Mouse (Mus musculus): ENCODE data around the gene Abhd10. TPM values are rescaled to one million over a fixed set of nuclear protein-coding genes. Genes with fewer than 3 reads are reported as not detected.

The Abhd10 gene
- 1 to 10 TPM; 8.0 to 9.4 TPM for total RNA-seq (2021)
- long read RNA-seq, experiment 1, transcript Abhd10-201 (5 exons, 2,848 nt): major isoform, 6 of 16 reads
- long read RNA-seq, experiment 1, partial matches to known transcripts: 0 of 16 reads
- long read RNA-seq, experiment 1, other reads (novel, unspliced or antisense): 9 of 16 reads
- long read RNA-seq, experiment 2, transcript Abhd10-201 (5 exons, 2,848 nt): major isoform, 6 of 19 reads
- long read RNA-seq, experiment 2, partial matches to known transcripts: 9 of 19 reads
- long read RNA-seq, experiment 2, other reads (novel, unspliced or antisense): 3 of 19 reads

DNA sequence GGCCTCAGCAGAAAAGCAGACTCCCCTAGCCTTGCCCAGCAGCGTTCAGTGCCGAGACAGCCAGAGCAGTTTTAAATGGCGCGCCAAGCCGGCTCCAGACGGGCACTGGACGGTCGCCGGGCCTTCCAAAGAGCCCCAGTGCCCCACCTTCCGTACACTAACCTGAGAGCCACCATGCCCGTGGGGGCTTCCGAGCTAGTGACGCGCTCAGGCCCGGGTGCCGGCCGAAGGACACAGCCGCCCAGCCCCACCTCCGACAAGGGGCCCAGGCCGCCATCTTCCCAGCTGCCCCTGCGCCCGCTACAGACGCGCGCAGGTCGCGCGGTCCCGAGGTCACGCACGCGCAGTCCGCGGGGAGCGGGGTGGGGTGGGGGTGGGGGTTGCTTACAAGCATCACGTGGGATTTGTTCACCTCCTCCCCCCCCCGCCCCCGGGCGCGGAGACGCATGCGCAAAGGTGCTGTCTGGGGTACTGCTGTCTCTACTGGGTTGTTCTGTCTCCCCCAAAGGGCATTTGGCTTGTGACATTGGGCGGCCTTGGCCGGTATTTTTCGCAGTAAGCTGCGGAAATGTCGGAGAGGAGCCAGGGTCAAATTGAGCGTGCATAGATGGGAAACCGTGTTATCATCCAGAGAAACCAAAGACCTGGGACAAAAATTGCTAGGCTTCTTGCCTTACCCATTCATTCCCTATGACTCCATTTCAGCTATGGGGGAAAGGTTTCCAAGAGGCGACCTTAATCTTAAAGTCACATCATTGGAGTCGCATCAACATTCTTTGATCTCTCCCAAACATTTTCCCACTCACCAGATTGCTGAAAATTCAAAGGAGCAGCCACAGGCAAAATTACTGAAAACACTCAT is at the start of gene Abhd10:
Abhd10 (minus strand) TSS at position 341 of the 862 bp plus-strand sequence.
- peak; percentile 96 for DNase-seq
- intact Hi-C loops (cut with DNase I; ENCODE audit: low total_unique reads): no loop called here

DNA sequence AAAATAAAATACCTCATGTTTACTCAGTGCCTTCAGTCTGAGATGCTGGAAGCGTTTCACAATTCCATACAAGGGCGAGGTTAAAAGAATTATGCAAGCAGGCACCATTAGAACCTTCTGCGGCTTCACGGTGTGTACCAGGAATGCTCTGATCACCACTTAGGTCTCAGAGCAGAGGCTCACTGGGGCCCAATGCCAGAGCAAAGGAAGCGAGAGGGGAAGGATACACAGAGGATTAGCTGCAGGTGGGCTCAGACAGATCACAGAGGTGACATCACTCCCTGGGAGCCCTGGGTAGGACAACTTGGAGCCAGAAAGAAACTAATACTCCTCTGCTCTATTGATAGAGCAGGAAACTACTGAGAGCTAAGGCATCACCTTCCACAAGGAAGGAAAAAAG is 48.5 kb upstream of the Abhd10 start:
- DNase-seq: no peak
- intact Hi-C loops (cut with DNase I; ENCODE audit: low total_unique reads): no loop called here

DNA sequence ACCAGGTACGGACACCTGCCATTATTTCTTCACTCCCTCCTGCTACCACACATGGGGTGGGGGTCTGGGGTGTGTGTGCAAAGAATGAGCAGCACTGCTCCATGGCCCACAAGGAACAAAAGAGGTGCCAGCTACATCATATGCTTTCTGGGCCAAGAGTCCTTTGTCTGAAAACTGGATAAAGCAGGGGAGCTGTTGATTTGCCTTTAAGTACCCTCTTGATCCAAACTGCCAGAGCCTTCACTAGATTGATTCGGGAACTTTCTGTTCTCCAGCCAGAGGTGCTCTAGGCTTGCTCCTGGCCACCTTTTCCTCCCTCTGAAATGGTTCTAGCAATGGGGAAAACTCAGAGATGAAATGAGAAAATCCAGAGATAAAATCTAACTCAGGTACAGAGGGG is 46.6 kb upstream of the Abhd10 start:
- no peak for DNase-seq
- intact Hi-C loops (cut with DNase I; ENCODE audit: low total_unique reads): no loop called here

DNA sequence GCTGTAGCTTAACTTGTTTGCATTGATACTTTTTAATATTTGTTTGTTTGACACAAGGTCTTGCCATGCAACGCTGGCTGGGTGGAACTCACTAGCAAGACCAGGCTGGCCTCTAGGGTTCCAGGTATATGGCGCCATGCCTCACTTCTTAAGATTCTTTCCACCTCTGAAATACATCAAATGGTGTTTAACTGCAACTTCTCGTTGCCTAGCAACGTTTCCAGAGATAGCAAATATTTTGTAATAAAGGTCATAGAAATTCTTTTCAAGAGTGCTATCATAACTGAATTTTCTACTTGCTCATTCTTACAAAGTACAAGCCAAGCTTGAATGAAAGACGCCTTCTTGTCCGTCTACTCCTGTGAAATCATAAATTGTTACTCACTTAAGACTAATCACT is 44.9 kb upstream of the Abhd10 start:
- intact Hi-C loops (cut with DNase I; ENCODE audit: low total_unique reads): no loop called here

GRCm38 (mm10) chr16:45786639-45787038 is 43.9 kb upstream of the Abhd10 start:
- DNase-seq: no peak
- intact Hi-C loops (cut with DNase I; ENCODE audit: low total_unique reads): no loop called here

More for the DNA sequence above, 44.9 kb upstream of the Abhd10 start:
- no peak for DNase-seq

GRCm38 (mm10) chr16:45780001-45780400 is 37.2 kb upstream of the Abhd10 start:
- intact Hi-C loops (cut with DNase I; ENCODE audit: low total_unique reads): no loop called here
- no peak for DNase-seq

DNA sequence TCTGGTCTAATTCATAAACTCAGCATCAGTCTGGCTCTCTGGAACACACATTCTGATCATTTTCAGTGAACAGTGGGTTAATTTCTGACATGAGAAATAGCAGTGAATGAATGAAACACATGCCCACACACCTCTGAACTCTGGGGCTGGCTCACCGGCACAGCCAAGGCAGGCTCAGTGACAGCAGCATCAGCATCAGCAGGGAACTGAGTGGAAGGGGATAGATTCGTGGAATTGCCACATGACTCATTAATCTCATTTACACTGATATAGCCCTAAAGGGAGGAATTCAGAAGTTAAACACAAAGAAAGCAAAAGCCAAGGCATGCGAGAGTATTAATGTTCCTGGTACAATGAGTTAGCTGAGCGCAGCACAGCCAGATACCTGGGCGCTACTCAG is 32.1 kb upstream of the Abhd10 start:
- intact Hi-C loops (cut with DNase I; ENCODE audit: low total_unique reads): no loop called here

GRCm38 (mm10) chr16:45770914-45771313 is 28.2 kb upstream of the Abhd10 start:
- intact Hi-C loops (cut with DNase I; ENCODE audit: low total_unique reads): no loop called here
- no peak for DNase-seq

More for the DNA sequence above, 32.1 kb upstream of the Abhd10 start:
- DNase-seq: no peak

DNA sequence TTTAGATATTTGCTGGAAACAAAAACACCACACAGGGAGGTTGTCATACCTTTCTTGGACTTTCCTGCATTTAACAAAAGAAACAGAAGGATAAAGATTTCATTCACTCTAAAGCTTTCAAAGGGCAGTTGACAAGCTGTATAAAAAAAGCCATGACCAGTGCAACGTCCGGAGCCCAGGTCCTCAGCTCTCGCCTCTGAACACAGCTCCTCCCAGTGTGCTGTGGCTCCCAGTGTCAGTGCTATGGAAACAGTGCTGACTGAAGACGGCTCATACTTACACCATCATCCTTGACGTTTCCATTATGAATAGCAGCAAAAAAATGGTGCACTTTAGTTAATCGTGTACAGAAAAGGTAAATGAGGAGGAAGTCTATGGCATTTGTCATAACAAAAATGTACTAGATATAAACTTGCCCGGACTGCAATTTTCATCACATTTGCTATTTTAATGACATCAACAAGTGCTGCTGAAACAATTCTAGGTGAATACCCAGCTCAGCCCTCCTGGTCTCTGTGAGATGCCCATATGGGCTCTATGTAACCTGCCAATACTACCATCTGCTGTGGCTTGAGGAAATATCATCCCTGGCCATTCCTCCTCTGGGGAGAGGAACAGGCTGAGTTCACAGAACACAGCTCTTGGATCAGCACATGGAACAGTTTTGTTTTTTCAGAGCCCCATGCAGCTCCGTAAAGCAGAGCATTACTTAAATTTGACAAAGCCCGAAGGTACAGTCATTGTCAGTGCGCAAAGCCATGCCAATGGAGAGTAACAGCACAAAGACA is 25.3 kb upstream of the Abhd10 start:
- intact Hi-C loops (cut with DNase I; ENCODE audit: low total_unique reads): loop anchor here (10.0 kb wide), 1 partner anchor 47 kb away; no protein-coding TSS in a partner anchor
- no peak for DNase-seq

GRCm38 (mm10) chr16:45767434-45767833 is 24.7 kb upstream of the Abhd10 start:
- intact Hi-C loops (cut with DNase I; ENCODE audit: low total_unique reads): loop anchor here (10.0 kb wide), 1 partner anchor 47 kb away; no protein-coding TSS in a partner anchor
- DNase-seq: no peak

DNA sequence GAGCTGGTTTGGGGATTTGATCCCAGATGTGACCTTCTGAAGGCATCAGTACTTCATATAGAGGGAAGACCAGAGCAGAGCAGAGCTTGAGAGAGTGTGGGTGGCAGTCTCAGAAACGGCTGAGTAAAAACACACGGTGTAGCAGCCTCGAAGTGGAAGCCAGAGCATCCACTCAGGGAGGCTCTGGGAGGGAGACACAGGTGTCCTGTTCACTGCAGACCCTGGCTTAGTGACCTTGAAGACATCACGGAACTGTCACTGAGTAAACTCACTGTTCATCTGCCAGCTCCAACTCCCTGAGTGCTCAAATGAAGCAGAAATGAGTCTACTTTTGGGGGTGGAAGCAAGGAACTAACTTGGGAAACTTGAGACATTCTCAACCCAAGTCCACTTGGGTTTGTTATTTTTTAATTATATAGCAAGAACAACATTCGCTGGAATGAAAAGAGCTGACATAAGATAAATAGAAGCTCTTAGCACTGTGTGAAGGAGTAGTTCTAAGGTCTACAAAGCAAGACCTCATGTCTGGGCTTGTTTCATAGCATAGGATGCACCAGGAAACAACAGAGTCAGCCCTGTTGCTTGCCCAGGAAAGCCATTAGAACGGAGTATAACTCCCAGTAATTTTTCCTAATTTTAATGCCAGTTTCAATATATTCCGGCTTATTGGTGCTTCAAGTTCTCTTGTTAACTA is 23.2 kb upstream of the Abhd10 start:
- no peak for DNase-seq
- intact Hi-C loops (cut with DNase I; ENCODE audit: low total_unique reads): loop anchor here (10.0 kb wide), 1 partner anchor 49 kb away; no protein-coding TSS in a partner anchor

DNA sequence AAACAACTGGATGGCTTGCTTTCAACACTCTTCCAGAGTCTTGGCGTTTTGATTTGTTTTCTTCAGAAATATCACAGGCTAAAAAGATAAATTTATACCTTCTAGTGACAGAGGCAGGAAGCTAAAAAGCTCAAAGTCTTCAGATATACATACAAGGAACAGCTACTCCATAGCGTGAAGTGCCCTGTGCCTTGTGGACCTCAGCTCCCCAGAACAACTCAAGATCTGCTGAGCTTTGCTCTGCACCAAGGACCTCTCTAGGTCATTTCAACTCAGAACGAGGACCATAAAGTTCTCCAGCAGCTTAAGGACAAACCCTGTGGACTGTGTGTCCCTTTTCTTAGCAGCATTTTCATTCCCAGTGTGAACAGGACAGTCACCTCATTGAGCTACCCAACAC is 22.3 kb upstream of the Abhd10 start:
- DNase-seq: no peak
- intact Hi-C loops (cut with DNase I; ENCODE audit: low total_unique reads): loop anchor here (10.0 kb wide), 1 partner anchor 50 kb away; no protein-coding TSS in a partner anchor

- no peak for DNase-seq
- intact Hi-C loops (cut with DNase I; ENCODE audit: low total_unique reads): loop anchor here (5.0 to 10.0 kb wide), 2 partner anchors 52 to 204 kb away; no protein-coding TSS in a partner anchor
These were observed 20.2 kb upstream of the Abhd10 start for GRCm38 (mm10) chr16:45762859-45763505.

DNA sequence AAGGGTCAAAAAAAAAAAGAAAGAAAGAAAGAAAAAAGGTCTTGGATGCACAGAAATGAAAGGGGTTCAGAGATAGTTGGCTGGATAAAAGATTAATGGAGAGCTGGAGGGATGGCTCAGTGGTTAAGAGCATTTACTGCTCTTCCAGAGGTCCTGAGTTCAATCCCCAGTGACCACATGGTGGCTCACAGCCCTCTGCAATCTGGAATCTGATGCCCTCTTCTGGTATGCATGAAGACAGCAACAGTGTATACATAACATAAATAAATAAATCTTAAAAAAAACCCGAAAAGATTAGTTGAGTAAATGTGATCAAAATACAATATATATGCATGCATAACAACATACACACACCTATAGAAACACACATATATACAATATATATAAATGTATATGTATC is 18.7 kb upstream of the Abhd10 start:
- intact Hi-C loops (cut with DNase I; ENCODE audit: low total_unique reads): loop anchor here (5.0 to 10.0 kb wide), 2 partner anchors 53 to 206 kb away; no protein-coding TSS in a partner anchor
- DNase-seq: no peak

GRCm38 (mm10) chr16:45758726-45759269 is 16.0 kb upstream of the Abhd10 start:
- DNase-seq: no peak
- intact Hi-C loops (cut with DNase I; ENCODE audit: low total_unique reads): no loop called here

DNA sequence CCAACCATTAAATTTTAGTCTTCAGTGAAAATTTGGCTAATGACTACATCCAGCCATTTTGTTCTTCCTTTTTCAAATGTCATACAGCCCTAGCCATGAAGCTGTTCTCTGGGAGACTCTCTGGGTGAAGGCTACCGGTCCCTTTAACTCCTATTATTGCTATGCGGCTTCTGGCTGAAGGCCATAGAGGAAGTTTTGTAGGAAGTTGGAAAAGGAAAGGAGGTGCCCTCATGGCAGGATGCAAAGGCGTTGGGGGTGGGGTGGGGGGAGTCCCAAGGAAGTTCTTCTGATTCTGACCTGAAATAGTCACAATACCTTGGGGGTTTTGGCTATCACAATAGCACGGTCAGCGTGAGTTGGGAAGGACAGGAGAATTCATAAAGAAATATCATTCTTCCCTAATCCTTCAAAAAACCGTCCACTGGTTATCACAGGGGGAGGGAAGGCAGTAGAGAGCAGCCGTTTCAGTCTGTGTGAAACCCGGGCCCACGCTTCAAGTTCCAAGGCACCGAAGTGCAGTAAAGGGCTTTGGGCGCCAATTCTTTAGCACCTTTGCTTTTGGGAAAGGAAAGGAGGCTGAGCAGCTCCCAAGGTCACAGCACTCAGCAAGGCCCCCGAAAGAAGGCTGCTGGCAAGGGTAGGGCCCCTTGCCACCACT is 14.8 kb upstream of the Abhd10 start:
- DNase-seq: peak; percentile 23
- intact Hi-C loops (cut with DNase I; ENCODE audit: low total_unique reads): no loop called here

DNA sequence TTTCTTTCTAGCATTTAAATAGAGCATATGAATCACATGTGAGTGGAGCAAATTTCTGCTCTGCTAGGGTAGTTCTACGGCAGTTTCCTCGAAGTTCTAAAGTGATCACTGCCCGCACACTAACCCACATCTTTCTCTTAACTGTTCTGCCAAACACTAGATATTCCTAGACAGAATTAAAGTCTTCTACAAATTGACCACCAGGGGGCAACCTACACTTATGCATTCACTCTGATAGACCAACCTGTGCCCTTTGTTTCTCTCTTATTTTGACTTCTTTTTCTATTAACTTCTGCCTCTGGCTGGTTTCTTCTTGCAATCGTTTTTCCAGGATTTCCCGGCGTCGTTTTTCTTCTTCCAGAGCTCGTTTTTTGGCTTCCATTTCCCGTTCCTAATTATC is 14.1 kb upstream of the Abhd10 start:
- intact Hi-C loops (cut with DNase I; ENCODE audit: low total_unique reads): no loop called here
- no peak for DNase-seq

All from gastrocnemius, postnatal 14 days (tissue).